Comparison of ENCODE assay signal across 8 mouse cellular contexts in genomic region chr2:152396110-152397003, GRCm38 (mm10). TPM values are rescaled to one million over a fixed set of nuclear protein-coding genes. Genes with fewer than 3 reads are reported as not detected.
A peak's percentile ranks its signal among the peaks of the same experiment; 100 is the strongest.
DNase-seq lines count a peak whose midpoint lies in the region; ATAC-seq lines count a peak whose summit lies in the region.

No protein-coding gene starts in this region.

- H3K9ac ChIP-seq in intestine, embryonic 16.5 days (ENCODE audit: low read depth, low read length): peak overlapping the region; percentile 92

- H3K36me3 ChIP-seq in intestine, embryonic 16.5 days (ENCODE audit: control insufficient read depth, insufficient read depth, low read length): no peaks in the 10 kb centered on the region

- intact Hi-C loops in gastrocnemius, postnatal 36 days (cut with DNase I): no loop called here
- intact Hi-C loops in left cerebral cortex, postnatal 25 days (cut with DNase I): no loop called here

- peak overlapping the region; percentile 99 for H3K27ac ChIP-seq in intestine, embryonic 16.5 days (ENCODE audit: low read length)

- WGBS in intestine, embryonic 16.5 days: under 1% methylated on average over 44 of the region's 46 CpGs

- H3K4me1 ChIP-seq in intestine, embryonic 16.5 days (ENCODE audit: control insufficient read depth, insufficient read depth, low read length): peaks cover 19% of the 10 kb centered on the region

- H3K4me3 ChIP-seq in intestine, embryonic 16.5 days (ENCODE audit: low read length): peak overlapping the region; percentile 86

- ATAC-seq in intestine, embryonic 16.5 days: peak; percentile 53

- H3K9me3 ChIP-seq in intestine, embryonic 16.5 days (ENCODE audit: control insufficient read depth, low read length): no peaks in the 10 kb centered on the region

- H3K27me3 ChIP-seq in intestine, embryonic 16.5 days (replicated peaks; ENCODE audit: control insufficient read depth, insufficient read depth, low read length): no peaks in the 10 kb centered on the region

- peak; percentile 90 for DNase-seq in adrenal gland, adult 8-10 months
- peak; percentile 98 for DNase-seq in embryo, embryonic 9.5 days (ENCODE audit: extremely low spot score)
- peak; percentile 63 to 69 for DNase-seq in gastrocnemius, postnatal 36 days
- peak; percentile 87 to 92 for DNase-seq in left cerebral cortex, postnatal 25 days (ENCODE audit: low spot score in 2 of 2)
- peak; percentile 97 for DNase-seq in mesoderm, embryonic 11.5 days (ENCODE audit: low read depth, low spot score)
- DNase-seq in right cerebral cortex, postnatal 36 days (ENCODE audit: low spot score in 2 of 2): peak; percentile 88 to 89
- peak; percentile 99 for DNase-seq in yolk sac, embryonic 10.5 days (ENCODE audit: low spot score)

- peak overlapping the region; percentile 86 for H3K4me2 ChIP-seq in intestine, embryonic 16.5 days (ENCODE audit: low read depth, low read length)

RNA-seq across cellular contexts. Expression of gene Sox12, which starts 1.5 kb away (rescaled TPM):
- 10 to 100 TPM in 3 of 4 experiments, 1 to 10 TPM in 1; 9.9 to 16.8 (median 12.6) TPM for total RNA-seq in adrenal gland, adult 8-10 months (2022)
- 1 to 10 TPM; 1.4 to 1.5 TPM for total RNA-seq in gastrocnemius, postnatal 36 days (2021)
- 3.5 and 3.6 TPM in 2 replicates for polyA plus RNA-seq in intestine, embryonic 16.5 days (2015; fragmentation: Nextera tagmentation; extraction: Ambion mirVana)
- total RNA-seq in left cerebral cortex, postnatal 25 days (2021): 10 to 100 TPM; 14.0 to 15.6 TPM

RNA-seq across cellular contexts. Expression of gene Zcchc3, which starts 18.5 kb away (rescaled TPM):
- total RNA-seq in adrenal gland, adult 8-10 months (2022): 10 to 100 TPM in 1 of 4 experiments, 1 to 10 TPM in 3; 7.9 to 11.2 (median 9.2) TPM
- total RNA-seq in gastrocnemius, postnatal 36 days (2021): 1 to 10 TPM in 1 of 2 experiments, under 1 TPM in 1; 0.84 to 2.1 TPM
- polyA plus RNA-seq in intestine, embryonic 16.5 days (2015; fragmentation: Nextera tagmentation; extraction: Ambion mirVana): 20.7 and 21.2 TPM in 2 replicates
- 1 to 10 TPM; 9.5 to 9.9 TPM for total RNA-seq in left cerebral cortex, postnatal 25 days (2021)

RNA-seq across cellular contexts. Expression of gene 6820408C15Rik, which starts 19.0 kb away (rescaled TPM):
- under 1 TPM; 0.32 to 0.51 (median 0.42) TPM for total RNA-seq in adrenal gland, adult 8-10 months (2022)
- total RNA-seq in gastrocnemius, postnatal 36 days (2021): not detected
- 0.54 and 0.79 TPM in 2 replicates for polyA plus RNA-seq in intestine, embryonic 16.5 days (2015; fragmentation: Nextera tagmentation; extraction: Ambion mirVana)
- 1 to 10 TPM; 2.1 to 2.2 TPM for total RNA-seq in left cerebral cortex, postnatal 25 days (2021)

RNA-seq across cellular contexts. Expression of gene Nrsn2, which starts 19.9 kb away (rescaled TPM):
- 10 to 100 TPM in 1 of 4 experiments, 1 to 10 TPM in 3; 5.3 to 11.3 (median 8.1) TPM for total RNA-seq in adrenal gland, adult 8-10 months (2022)
- not detected for total RNA-seq in gastrocnemius, postnatal 36 days (2021)
- polyA plus RNA-seq in intestine, embryonic 16.5 days (2015; fragmentation: Nextera tagmentation; extraction: Ambion mirVana): 2.5 and 2.7 TPM in 2 replicates
- 10 to 100 TPM; 73.5 to 90.0 TPM for total RNA-seq in left cerebral cortex, postnatal 25 days (2021)

RNA-seq across cellular contexts. Expression of gene Trib3, which starts 52.5 kb away (rescaled TPM):
- total RNA-seq in adrenal gland, adult 8-10 months (2022): 10 to 100 TPM in 2 of 4 experiments, 1 to 10 TPM in 2; 2.8 to 11.3 (median 6.9) TPM
- 1 to 10 TPM in 1 of 2 experiments, under 1 TPM in 1; 0.62 to 1.5 TPM for total RNA-seq in gastrocnemius, postnatal 36 days (2021)
- polyA plus RNA-seq in intestine, embryonic 16.5 days (2015; fragmentation: Nextera tagmentation; extraction: Ambion mirVana): 4.4 and 7.1 TPM in 2 replicates
- under 1 TPM; 0.66 to 0.76 TPM for total RNA-seq in left cerebral cortex, postnatal 25 days (2021)

Comparison
In these comparisons a context has a peak if more than half of its experiments do, and no peak if none do; other contexts are left out.
1. Peak in every context shown above with its lines: DNase-seq, ATAC-seq, H3K4me3 ChIP-seq and H3K27ac ChIP-seq.
2. RNA of gene Sox12, which starts 1.5 kb away (total RNA-seq): 14.0 to 15.6 TPM in left cerebral cortex, postnatal 25 days and 9.9 to 16.8 TPM in adrenal gland, adult 8-10 months; 1.4 to 1.5 TPM in gastrocnemius, postnatal 36 days; every median in the first group is over 4 times any median in the second.